Mouse (Mus musculus) hematopoietic multipotent progenitor cell, adult 10-12 weeks (in vitro differentiated cells): ENCODE measurements around the gene Pglyrp3. TPM values are rescaled to one million over a fixed set of nuclear protein-coding genes. Genes with fewer than 3 reads are reported as not detected.

Source experiments
- polyA plus RNA-seq: library from polyadenylated mRNA; stranded (reverse); fragments of >175 nt; gene quantifications from 2 replicates; pipeline ENCODE4 v1.2.3, GENCODE M21; 2012; ENCODE audit warnings: low replicate concordance

Gene Pglyrp3
- polyA plus RNA-seq: not detected in 2 replicates

DNA sequence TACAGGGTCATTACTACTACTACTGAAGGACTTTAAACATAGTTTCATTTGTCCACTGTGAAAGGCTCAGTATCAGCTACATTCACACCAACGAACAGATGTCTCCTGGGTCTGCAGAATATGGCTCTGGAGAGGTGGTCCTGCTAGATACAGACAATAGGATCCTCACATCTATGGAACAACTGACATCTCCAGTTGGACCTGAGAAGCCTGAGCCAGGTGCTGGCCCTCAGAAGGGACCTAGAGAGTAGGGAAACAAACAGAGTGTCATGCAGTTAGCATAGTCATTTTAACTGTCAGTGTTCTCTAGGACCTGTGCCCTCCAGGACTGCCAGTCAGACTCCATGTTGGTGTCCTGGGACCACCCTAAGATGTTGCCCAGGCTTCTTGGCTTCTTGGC is at the start of gene Pglyrp3:
Pglyrp3 (plus strand) TSS at position 301 of the 400 bp plus-strand sequence.

Other genes with a start within 250 kb of the Pglyrp3 start
- not detected in 2 replicates for gene Lor, start 68.6 kb downstream of the Pglyrp3 start, polyA plus RNA-seq
- gene Prr9, start 109.4 kb downstream of the Pglyrp3 start, polyA plus RNA-seq: not detected in 2 replicates
- not detected in 2 replicates for gene Lelp1, start 128.2 kb downstream of the Pglyrp3 start, polyA plus RNA-seq
- gene Sprr2a1, start 201.2 kb downstream of the Pglyrp3 start, polyA plus RNA-seq: not detected in 2 replicates
- not detected in 2 replicates for gene Sprr2a2, start 201.3 kb downstream of the Pglyrp3 start, polyA plus RNA-seq